Mouse (Mus musculus) subcutaneous adipose tissue, adult 2 months (tissue): ENCODE data around the gene Mup8. TPM values are rescaled to one million over a fixed set of nuclear protein-coding genes. Genes with fewer than 3 reads are reported as not detected.

Experiments
- polyA plus RNA-seq: library from polyadenylated mRNA; depleted of rRNA; stranded (reverse); fragments of >200 nt; gene quantifications from 2 replicates; pipeline ENCODE4 v1.2.3, GENCODE M21; 2012; ENCODE audit warnings: low replicate concordance; rRNA removed

The Mup8 gene
- not detected in 2 replicates for polyA plus RNA-seq

DNA sequence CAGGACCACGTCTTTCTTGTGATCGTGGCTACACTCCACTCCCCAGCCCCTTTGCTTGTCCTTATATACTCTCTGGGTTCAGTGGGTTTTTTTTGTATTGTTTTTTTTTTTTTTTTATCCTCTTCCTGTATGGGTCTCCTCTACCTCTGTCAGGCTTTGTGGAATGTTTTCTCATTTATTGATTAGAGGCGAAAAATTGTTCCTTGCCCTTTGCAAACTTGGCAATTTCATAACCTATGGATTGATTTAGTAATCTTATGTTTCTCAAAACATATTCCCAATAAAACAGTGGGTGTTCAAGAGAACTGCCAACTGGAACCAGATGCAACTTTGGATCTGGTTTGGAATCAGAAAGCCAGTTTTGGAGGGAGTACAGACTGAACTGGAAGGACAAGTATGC is at the start of gene Mup8:
Gene Mup8 (minus strand): TSS at position 101 of the 400 bp plus-strand sequence.

Other genes starting within 250 kb of the Mup8 start
- gene Mup7, start 152.1 kb downstream of the Mup8 start, polyA plus RNA-seq: not detected in 2 replicates
- gene Mup2, start 68.3 kb downstream of the Mup8 start, polyA plus RNA-seq: not detected in 2 replicates
- 0.27 TPM in 1 of 2 replicates, not detected in the other for gene Mup9, start 199.4 kb upstream of the Mup8 start, polyA plus RNA-seq